Mouse (Mus musculus): ENCODE data around the gene Usp6nl.
A peak's percentile ranks its signal among the peaks of the same experiment; 100 is the strongest.

GRCm38 (mm10) chr2:6469164-6469563 is 146.7 kb downstream of the Usp6nl start:
- TF ChIP-seq POLR2A (IDR thresholded peaks at IDR 0.05; ENCODE audit: extremely low read depth, insufficient read depth, low read length): no peak
- TF ChIP-seq CTCF (IDR thresholded peaks at IDR 0.05; ENCODE audit: extremely low read depth, insufficient read depth, low read length): peak; percentile 91

Data from cortical plate, adult 2 months (tissue).